Mouse (Mus musculus) macrophage (primary cell): Measurements from ENCODE around the gene Trim17. TPM values are rescaled to one million over a fixed set of nuclear protein-coding genes. Genes with fewer than 3 reads are reported as not detected.
"Not testable (repeated sequence)": the region's sequence is repeated elsewhere in the genome, so short reads cannot be mapped to it uniquely, and the experiment has no call there.

ENCODE experiments used
- H3K27ac ChIP-seq: fragments of 350-480 bp; formaldehyde crosslinking; 2 replicates; pipeline ENCODE4 v1.9.0; 2021
- H3K36me3 ChIP-seq: fragments of 350-480 bp; formaldehyde crosslinking; 2 replicates; pipeline ENCODE4 v1.9.0; 2021; ENCODE audit errors: inconsistent target
- H3K4me3 ChIP-seq: fragments of 350-480 bp; formaldehyde crosslinking; 2 replicates; pipeline ENCODE4 v1.9.0; 2021; ENCODE audit errors: inconsistent target
- H3K79me2 ChIP-seq: fragments of 350-480 bp; formaldehyde crosslinking; 2 replicates; pipeline ENCODE4 v1.9.0; 2021; ENCODE audit errors: inconsistent target
- WGBS: methylation state at CpG from one replicate; pipeline ENCODE4 v1.1.7; 2026; ENCODE audit warnings: inconsistent platforms; ENCODE audit not compliant: missing documents; 5-methylcytosine and 5-hydroxymethylcytosine counted together
- polyA plus RNA-seq: library from polyadenylated mRNA; stranded (reverse); fragments of 250-400 nt; gene quantifications from 3 replicates; pipeline ENCODE4 v1.2.4, GENCODE M21; 2018; ENCODE audit warnings: inconsistent platforms

Gene Trim17
- polyA plus RNA-seq, 1 experiment from 2014 or later = 0.07 TPM

GRCm38 (mm10) chr11:58930254-58930653 is 24.2 kb upstream of the Trim17 start:
- H3K4me3 ChIP-seq = no peak overlapping the region
- H3K36me3 ChIP-seq = peaks cover 35% of the 10 kb centered on the region
- no peaks in the 10 kb centered on the region for H3K79me2 ChIP-seq
- 93% methylated on average over 3 of the region's 3 CpGs for WGBS
- no peak overlapping the region for H3K27ac ChIP-seq

- Histone ChIP-seq H3K79me2 (no peaks in the 10 kb centered on the region), H3K27ac (no peak overlapping the region), H3K4me3 (no peak overlapping the region), H3K36me3 (peaks cover 46% of the 10 kb centered on the region)
- WGBS = 66% methylated on average over 4 of the region's 4 CpGs
Measured at GRCm38 (mm10) chr11:58931576-58931975, 22.9 kb upstream of the Trim17 start.

GRCm38 (mm10) chr11:58937909-58938308 is 16.6 kb upstream of the Trim17 start:
- peaks cover 35% of the 10 kb centered on the region for H3K36me3 ChIP-seq
- H3K4me3 ChIP-seq = peak overlapping the region; percentile 76
- peaks cover 13% of the 10 kb centered on the region; the same call in 1 of the 2 replicates for H3K79me2 ChIP-seq
- no peak overlapping the region for H3K27ac ChIP-seq
- WGBS = 7% methylated on average over 13 of the region's 13 CpGs

GRCm38 (mm10) chr11:58938322-58939087 is 16.0 kb upstream of the Trim17 start, which contains the start of gene Rnf187:
Rnf187 (minus strand) TSS chr11:58938916.
- WGBS = under 1% methylated on average over 68 of the region's 95 CpGs
- Histone ChIP-seq H3K36me3 (peaks cover 29% of the 10 kb centered on the region), H3K27ac (no peak within 1 kb of the TSS), H3K4me3 (peak within 1 kb of the TSS; percentile 76), H3K79me2 (peaks cover 13% of the 10 kb centered on the region; the same call in 1 of the 2 replicates)

GRCm38 (mm10) chr11:58939088-58939439 is 15.4 kb upstream of the Trim17 start:
- WGBS = 22% methylated on average over 6 of the region's 6 CpGs
- Histone ChIP-seq H3K79me2 (peaks cover 13% of the 10 kb centered on the region; the same call in 1 of the 2 replicates), H3K27ac (no peak overlapping the region), H3K4me3 (no peak overlapping the region), H3K36me3 (peaks cover 23% of the 10 kb centered on the region; the same call in 1 of the 2 replicates)

GRCm38 (mm10) chr11:58944136-58944535 is 10.3 kb upstream of the Trim17 start:
- Histone ChIP-seq H3K36me3 (no peaks in the 10 kb centered on the region), H3K4me3 (no peak overlapping the region), H3K79me2 (no peaks in the 10 kb centered on the region), H3K27ac (no peak overlapping the region)
- WGBS = 94% methylated on average over 5 of the region's 5 CpGs

DNA sequence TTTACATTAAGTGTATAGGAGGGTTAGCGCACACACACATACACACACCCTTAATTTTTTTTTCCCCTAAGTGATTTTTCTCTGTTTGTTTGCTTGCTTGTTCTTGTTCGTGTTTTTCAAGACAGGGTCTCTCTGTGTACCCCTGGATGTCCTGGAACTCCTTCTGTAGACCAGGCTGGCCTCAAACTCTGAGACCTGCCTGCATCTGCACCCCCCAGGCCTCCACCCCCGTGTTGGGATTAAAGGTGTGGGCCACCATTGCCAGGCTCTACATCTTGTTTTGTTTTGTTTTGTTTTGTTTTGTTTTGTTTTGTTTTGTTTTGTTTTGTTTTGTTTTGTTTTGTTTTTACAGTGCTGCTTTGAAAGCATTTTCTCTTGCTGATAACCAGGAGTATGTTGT is 7.2 kb upstream of the Trim17 start:
- H3K79me2 ChIP-seq = no peaks in the 10 kb centered on the region
- no peaks in the 10 kb centered on the region for H3K36me3 ChIP-seq
- no peak overlapping the region for H3K4me3 ChIP-seq
- no peak overlapping the region for H3K27ac ChIP-seq
- 83% methylated on average over 3 of the region's 3 CpGs for WGBS

- no peaks in the 10 kb centered on the region for H3K79me2 ChIP-seq
- H3K36me3 ChIP-seq = no peaks in the 10 kb centered on the region
- WGBS = 31% methylated on average over 22 of the region's 23 CpGs
- H3K4me3 ChIP-seq = peak overlapping the region; percentile 15; the same call in 1 of the 2 replicates
- H3K27ac ChIP-seq = no peak overlapping the region
Measured at GRCm38 (mm10) chr11:58947798-58948528, 6.5 kb upstream of the Trim17 start.

DNA sequence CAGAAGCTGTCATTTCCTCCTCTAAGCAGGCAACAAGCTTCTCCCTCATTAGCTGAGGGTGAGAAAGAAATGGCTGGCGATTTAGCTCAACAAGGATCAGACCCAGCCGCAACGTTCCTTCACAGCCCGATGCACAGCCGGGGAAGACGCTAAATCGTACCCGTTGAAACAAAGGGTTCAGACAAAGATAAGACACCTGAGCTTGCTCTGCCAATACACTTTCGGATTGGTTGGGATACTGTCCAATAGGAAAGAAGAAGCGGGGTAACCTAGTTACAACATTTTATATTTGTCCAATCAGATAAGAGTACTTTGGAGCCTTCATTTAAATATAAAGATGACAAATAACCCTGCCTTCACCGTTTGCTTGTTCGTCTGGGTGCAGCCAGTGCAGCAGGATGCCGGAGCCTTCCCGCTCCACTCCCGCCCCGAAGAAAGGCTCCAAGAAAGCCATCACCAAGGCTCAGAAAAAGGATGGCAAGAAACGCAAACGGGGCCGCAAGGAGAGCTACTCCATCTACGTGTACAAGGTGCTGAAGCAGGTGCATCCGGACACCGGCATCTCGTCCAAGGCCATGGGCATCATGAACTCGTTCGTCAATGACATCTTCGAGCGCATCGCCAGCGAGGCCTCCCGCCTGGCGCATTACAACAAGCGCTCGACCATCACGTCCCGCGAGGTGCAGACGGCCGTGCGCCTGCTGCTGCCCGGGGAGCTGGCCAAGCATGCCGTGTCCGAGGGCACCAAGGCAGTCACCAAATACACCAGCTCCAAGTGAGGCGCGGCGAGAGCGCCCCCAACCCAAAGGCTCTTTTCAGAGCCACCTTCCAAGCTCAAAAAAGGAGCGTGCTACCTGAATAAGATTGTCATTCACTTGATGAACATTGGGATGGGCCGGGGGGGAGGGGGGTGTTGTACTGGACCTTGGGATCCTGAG is 5.7 kb upstream of the Trim17 start, which contains the start of gene Hist3h2ba:
Hist3h2ba (plus strand) TSS at position 379 of the 938 bp plus-strand sequence.
- no peaks in the 10 kb centered on the region for H3K79me2 ChIP-seq
- H3K4me3 ChIP-seq = peak within 1 kb of the TSS; percentile 15; the same call in 1 of the 2 replicates
- 3% methylated on average over 33 of the region's 48 CpGs for WGBS
- H3K36me3 ChIP-seq = no peaks in the 10 kb centered on the region
- no peak within 1 kb of the TSS for H3K27ac ChIP-seq

DNA sequence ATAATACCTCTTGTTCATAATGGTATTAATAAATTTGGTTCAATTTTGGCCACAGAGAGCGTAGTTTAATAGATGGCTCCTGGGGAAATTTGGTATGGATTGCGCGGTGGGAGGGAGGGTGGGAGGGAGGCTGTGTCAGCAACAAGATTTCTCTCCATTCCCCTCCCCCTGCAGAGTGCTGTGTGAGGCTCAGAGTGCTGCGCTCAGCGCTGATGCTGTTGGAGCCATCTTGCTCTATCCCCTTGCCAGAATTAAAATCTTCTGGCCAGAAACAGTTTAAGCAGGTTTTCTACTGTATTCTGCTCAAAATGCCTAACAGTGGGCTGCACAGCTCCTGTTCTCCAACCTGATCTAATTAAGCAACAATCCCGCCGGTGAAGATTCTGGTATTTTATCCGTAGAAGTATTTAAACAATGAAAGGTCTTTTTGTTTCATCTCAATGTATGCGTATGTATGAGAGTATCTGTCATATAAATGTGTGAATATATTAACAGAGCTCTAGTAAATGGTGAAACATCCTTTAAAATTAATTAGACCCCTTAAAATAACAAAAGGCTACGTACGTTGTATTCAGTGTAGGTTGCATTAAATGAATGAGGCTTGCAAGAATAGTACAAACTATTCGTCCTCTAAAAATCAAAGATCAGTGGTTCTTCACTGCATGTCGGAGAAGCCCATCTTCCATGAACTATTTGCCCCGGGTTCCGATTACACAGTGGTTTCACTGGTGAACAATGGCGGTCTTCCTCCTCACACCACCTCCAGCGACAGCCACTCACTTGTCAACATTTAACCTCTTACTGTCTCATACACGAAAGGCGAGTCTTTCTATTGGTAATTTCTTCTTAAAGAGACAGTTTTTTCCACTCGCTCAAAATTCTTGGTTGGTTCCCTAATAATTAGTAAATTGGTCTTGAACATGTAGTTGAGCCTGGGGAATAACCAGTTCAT is 4.7 kb upstream of the Trim17 start:
- Histone ChIP-seq H3K36me3 (no peaks in the 10 kb centered on the region), H3K27ac (no peak overlapping the region), H3K4me3 (no peak overlapping the region), H3K79me2 (no peaks in the 10 kb centered on the region)
- 72% methylated on average over 18 of the region's 20 CpGs for WGBS

DNA sequence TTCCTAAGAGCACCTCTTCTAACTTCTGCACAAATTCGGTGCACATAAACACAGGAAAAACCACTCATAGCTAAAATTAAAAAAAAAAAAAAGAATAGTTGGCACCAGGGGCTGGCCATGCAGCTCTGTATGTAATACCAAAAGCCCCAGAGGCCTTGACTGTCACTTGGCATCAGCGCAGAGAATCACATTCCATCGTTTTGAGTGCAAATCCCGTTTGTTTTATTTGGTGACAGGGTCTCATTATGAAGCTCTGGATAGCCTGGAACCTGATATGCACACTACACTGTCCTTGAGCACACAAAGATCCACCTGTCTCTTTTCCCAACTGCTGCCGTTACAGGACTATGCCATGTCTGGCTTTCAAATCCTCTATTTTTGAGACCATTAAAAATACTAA is 3.3 kb upstream of the Trim17 start:
- no peaks in the 10 kb centered on the region for H3K36me3 ChIP-seq
- H3K27ac ChIP-seq = no peak overlapping the region
- H3K4me3 ChIP-seq = no peak overlapping the region
- peaks cover 13% of the 10 kb centered on the region for H3K79me2 ChIP-seq
- WGBS = 100% methylated on average over 4 of the region's 5 CpGs

DNA sequence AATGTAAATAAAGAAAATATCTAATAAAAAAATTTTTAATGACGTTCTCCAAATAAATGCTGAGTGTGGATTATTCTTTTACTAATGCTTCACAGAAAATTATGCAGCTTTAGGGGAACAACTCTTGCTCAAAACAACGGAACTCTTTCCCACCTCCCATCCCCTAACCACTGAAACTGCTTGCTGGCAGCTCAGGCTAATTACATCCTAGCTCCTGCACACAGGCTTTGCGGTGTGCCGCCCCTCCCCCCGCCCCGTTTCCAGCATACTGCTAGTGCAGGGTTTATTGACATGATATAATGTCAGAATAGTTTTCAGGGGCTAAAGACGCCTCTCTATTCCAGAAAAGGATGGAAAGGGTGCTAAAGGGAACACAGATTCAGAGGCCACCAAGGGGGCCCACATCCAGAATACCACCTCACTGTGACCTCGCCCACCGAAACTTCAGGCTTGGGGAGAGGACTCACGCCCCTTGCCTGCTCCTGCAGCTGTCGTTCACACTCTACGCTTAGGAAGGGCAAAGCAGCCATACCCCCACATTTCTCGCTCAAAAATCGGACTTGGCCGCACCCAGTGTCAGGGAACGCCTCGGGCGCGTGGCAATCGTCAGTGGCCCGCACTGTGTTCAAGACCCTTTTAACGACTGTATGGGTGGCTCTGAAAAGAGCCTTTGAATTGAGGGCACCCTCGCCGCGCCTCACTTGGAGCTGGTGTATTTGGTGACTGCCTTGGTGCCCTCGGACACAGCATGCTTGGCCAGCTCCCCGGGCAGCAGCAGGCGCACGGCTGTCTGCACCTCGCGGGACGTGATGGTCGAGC is 925 bp upstream of the Trim17 start:
- 4% methylated on average over 23 of the region's 33 CpGs for WGBS
- Histone ChIP-seq H3K36me3 (peaks cover 7% of the 10 kb centered on the region; the same call in 1 of the 2 replicates), H3K27ac (peak overlapping the region; percentile 27; the same call in 1 of the 2 replicates), H3K4me3 (peak overlapping the region; percentile 95), H3K79me2 (peaks cover 33% of the 10 kb centered on the region)

GRCm38 (mm10) chr11:58954170-58954419 is 390 bp upstream of the Trim17 start:
- Histone ChIP-seq H3K27ac (peak overlapping the region; percentile 95), H3K79me2 (peaks cover 33% of the 10 kb centered on the region), H3K4me3 (peak overlapping the region; percentile 95)
- H3K36me3 ChIP-seq = not testable (repeated sequence)
- WGBS = 0% methylated on average over 8 of the region's 17 CpGs
